Mouse (Mus musculus): ENCODE data around the gene Ly6g6f.
"Not testable (repeated sequence)": the region's sequence is repeated elsewhere in the genome, so short reads cannot be mapped to it uniquely, and the experiment has no call there.

The Ly6g6f gene

GRCm38 (mm10) chr17:35055691-35056495 lies 29.5 kb downstream of the Ly6g6f start:
- DNase-seq (ENCODE audit: low read depth, low spot score) = no peak

- DNase-seq (ENCODE audit: low read depth, low spot score) = no peak
These were observed 33.1 kb downstream of the Ly6g6f start for GRCm38 (mm10) chr17:35052271-35052798.

GRCm38 (mm10) chr17:35051156-35052086 lies 34.0 kb downstream of the Ly6g6f start:
- no peak for DNase-seq (ENCODE audit: low read depth, low spot score)

GRCm38 (mm10) chr17:35050126-35050750 lies 35.2 kb downstream of the Ly6g6f start:
- DNase-seq (ENCODE audit: low read depth, low spot score) = no peak

GRCm38 (mm10) chr17:35049561-35050016 lies 35.8 kb downstream of the Ly6g6f start, which contains the start of gene Clic1:
TSS of gene Clic1 (plus strand) at chr17:35049966.
- no peak for DNase-seq (ENCODE audit: low read depth, low spot score)

- DNase-seq (ENCODE audit: low read depth, low spot score) = no peak
These were observed 36.4 kb downstream of the Ly6g6f start for GRCm38 (mm10) chr17:35048932-35049440.

GRCm38 (mm10) chr17:35048149-35048931 lies 37.1 kb downstream of the Ly6g6f start:
- no peak for DNase-seq (ENCODE audit: low read depth, low spot score)

GRCm38 (mm10) chr17:35047688-35048087 lies 37.7 kb downstream of the Ly6g6f start:
- no peak for DNase-seq (ENCODE audit: low read depth, low spot score)

- DNase-seq (ENCODE audit: low read depth, low spot score) = peak; percentile 92
These were observed 38.5 kb downstream of the Ly6g6f start, which contains the start of gene Msh5 for GRCm38 (mm10) chr17:35046681-35047455. TSS of gene Msh5 (minus strand) at chr17:35046745.

- no peak for DNase-seq (ENCODE audit: low read depth, low spot score)
These were observed 39.4 kb downstream of the Ly6g6f start for GRCm38 (mm10) chr17:35045807-35046680.

GRCm38 (mm10) chr17:35044904-35045806 lies 40.3 kb downstream of the Ly6g6f start:
- DNase-seq (ENCODE audit: low read depth, low spot score) = no peak

- no peak for DNase-seq (ENCODE audit: low read depth, low spot score)
These were observed 41.6 kb downstream of the Ly6g6f start for GRCm38 (mm10) chr17:35043794-35044193.

- DNase-seq (ENCODE audit: low read depth, low spot score) = no peak
These were observed 46.1 kb downstream of the Ly6g6f start for GRCm38 (mm10) chr17:35039121-35039873.

GRCm38 (mm10) chr17:35034896-35035295 lies 50.5 kb downstream of the Ly6g6f start:
- DNase-seq (ENCODE audit: low read depth, low spot score) = no peak

- DNase-seq (ENCODE audit: low read depth, low spot score) = not testable (repeated sequence)
These were observed 51.7 kb downstream of the Ly6g6f start for GRCm38 (mm10) chr17:35033703-35034102.

- DNase-seq (ENCODE audit: low read depth, low spot score) = no peak
These were observed 53.0 kb downstream of the Ly6g6f start for GRCm38 (mm10) chr17:35032323-35032870.

- DNase-seq (ENCODE audit: low read depth, low spot score) = no peak
These were observed 53.5 kb downstream of the Ly6g6f start for GRCm38 (mm10) chr17:35031880-35032279.
